Mouse (Mus musculus): Measurements from ENCODE around the gene Cacng5. TPM values are rescaled to one million over a fixed set of nuclear protein-coding genes. Genes with fewer than 3 reads are reported as not detected.

The Cacng5 gene
- total and polyA plus RNA-seq, 3 experiments: 0.06 TPM; not detected in 2

DNA sequence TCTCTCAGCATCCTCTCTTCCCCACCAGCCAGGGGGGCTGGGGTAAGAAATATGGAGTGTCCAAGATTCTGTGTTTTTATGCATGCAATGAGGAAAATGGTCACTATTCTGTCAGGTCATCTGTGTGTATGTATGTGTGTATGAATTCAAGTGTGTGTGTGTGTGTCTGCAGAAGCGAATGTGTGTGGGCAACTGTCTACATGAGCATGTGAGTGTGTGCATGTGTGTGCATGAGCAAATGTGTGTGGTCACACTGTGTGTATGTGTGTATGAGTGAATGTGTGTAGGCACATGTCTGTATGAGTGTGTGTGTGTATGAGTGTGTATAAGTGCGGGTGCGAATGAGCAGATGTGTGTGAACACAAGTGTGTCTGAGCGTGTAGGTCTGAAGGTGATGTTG is 55.0 kb downstream of the Cacng5 start:
- Histone ChIP-seq H3K36me3 (ENCODE audit: control insufficient read depth, insufficient read depth, low read length) (no peaks in the 10 kb centered on the region), H3K9ac (ENCODE audit: low read depth, low read length) (no peak overlapping the region), H3K79me2 (replicated peaks; ENCODE audit: control insufficient read depth, insufficient read depth, low read length) (no peaks in the 10 kb centered on the region), H3K27me3 (ENCODE audit: control insufficient read depth, insufficient read depth, low read length) (no peaks in the 10 kb centered on the region; the same call in 1 of the 2 replicates), H3K4me1 (ENCODE audit: control insufficient read depth, insufficient read depth, low read length) (no peaks in the 10 kb centered on the region), H3K27ac (no peak overlapping the region), H3K4me3 (no peak overlapping the region)
- TF ChIP-seq CTCF (IDR thresholded peaks at IDR 0.05) (no peak), POLR2A (IDR thresholded peaks at IDR 0.05; ENCODE audit: insufficient read depth, low read depth, low read length) (no peak), EP300 (IDR thresholded peaks at IDR 0.05; ENCODE audit: insufficient read depth, low read depth, low read length) (no peak)
- WGBS: 96% methylated on average over 4 of the region's 4 CpGs
- intact Hi-C loops (cut with DNase I): loop anchor here (10.0 kb wide), 1 partner anchor 515 kb away; no protein-coding TSS in a partner anchor
- DNase-seq: no peak

DNA sequence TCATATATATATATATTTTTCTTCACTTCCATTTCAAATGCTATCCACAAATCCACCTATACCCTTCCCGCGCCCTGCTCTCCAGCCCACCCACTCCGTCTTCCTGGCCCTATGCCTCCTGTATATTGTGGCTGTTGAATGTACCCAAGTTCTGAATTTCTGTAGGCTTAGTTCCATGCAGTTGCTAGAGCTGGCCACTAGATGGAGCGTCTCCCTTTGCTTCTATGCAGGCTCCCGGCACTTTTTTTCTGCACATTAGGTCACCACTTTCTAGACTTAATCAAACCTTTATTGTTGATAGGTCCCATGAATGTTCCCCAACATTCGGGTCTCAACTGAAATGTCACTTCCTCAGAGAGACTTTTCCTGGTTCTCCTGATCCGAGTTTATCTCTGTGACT is 55.6 kb downstream of the Cacng5 start:
- intact Hi-C loops (cut with DNase I): no loop called here
- H3K4me1 ChIP-seq (ENCODE audit: control insufficient read depth, insufficient read depth, low read length): no peaks in the 10 kb centered on the region
- H3K9ac ChIP-seq (ENCODE audit: low read depth, low read length): no peak overlapping the region
- 9% methylated on average over 7 of the region's 7 CpGs for WGBS
- H3K4me3 ChIP-seq: no peak overlapping the region
- peak; percentile 90 for TF ChIP-seq CTCF (IDR thresholded peaks at IDR 0.05)
- no peak for TF ChIP-seq EP300 (IDR thresholded peaks at IDR 0.05; ENCODE audit: insufficient read depth, low read depth, low read length)
- H3K79me2 ChIP-seq (replicated peaks; ENCODE audit: control insufficient read depth, insufficient read depth, low read length): no peaks in the 10 kb centered on the region
- no peaks in the 10 kb centered on the region; the same call in 1 of the 2 replicates for H3K27me3 ChIP-seq (ENCODE audit: control insufficient read depth, insufficient read depth, low read length)
- H3K36me3 ChIP-seq (ENCODE audit: control insufficient read depth, insufficient read depth, low read length): no peaks in the 10 kb centered on the region
- H3K27ac ChIP-seq: no peak overlapping the region
- peak; percentile 20 to 37 for DNase-seq

- WGBS: 16% methylated on average over 1 of the region's 1 CpGs
- DNase-seq: peak; percentile 11 to 35
- intact Hi-C loops (cut with DNase I): loop anchor here (1.0 to 2.0 kb wide), 2 partner anchors 224 to 340 kb away; no protein-coding TSS in a partner anchor
These were observed 61.8 kb downstream of the Cacng5 start for GRCm38 (mm10) chr11:107853088-107853487.

DNA sequence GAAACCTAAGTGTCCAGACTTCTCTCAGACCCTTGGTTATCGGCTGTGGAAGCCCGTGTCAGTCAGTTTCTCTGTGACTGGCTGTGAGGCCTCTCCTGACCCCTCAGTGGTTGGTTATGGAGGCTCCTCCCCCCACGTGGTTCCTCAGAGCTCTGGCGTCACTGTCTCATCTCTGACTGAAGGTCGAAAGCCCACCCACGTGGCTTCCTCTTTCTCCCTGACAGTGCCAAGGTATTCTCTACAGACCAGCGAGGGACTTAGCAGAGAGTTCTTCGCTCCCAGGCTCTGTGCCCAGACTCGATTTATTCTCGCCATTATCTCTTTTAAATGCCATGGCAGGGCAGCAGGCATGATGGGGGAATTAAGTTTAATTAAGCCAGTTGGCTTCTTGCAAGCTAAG is 65.2 kb downstream of the Cacng5 start:
- no peaks in the 10 kb centered on the region for H3K4me1 ChIP-seq (ENCODE audit: control insufficient read depth, insufficient read depth, low read length)
- no peaks in the 10 kb centered on the region for H3K27me3 ChIP-seq (ENCODE audit: control insufficient read depth, insufficient read depth, low read length)
- H3K4me3 ChIP-seq: no peak overlapping the region
- H3K27ac ChIP-seq: no peak overlapping the region
- intact Hi-C loops (cut with DNase I): no loop called here
- TF ChIP-seq EP300 (IDR thresholded peaks at IDR 0.05; ENCODE audit: insufficient read depth, low read depth, low read length) (no peak), CTCF (IDR thresholded peaks at IDR 0.05) (no peak), POLR2A (IDR thresholded peaks at IDR 0.05; ENCODE audit: insufficient read depth, low read depth, low read length) (no peak)
- H3K36me3 ChIP-seq (ENCODE audit: control insufficient read depth, insufficient read depth, low read length): no peaks in the 10 kb centered on the region
- H3K79me2 ChIP-seq (replicated peaks; ENCODE audit: control insufficient read depth, insufficient read depth, low read length): no peaks in the 10 kb centered on the region
- H3K9ac ChIP-seq (ENCODE audit: low read depth, low read length): no peak overlapping the region
- WGBS: 39% methylated on average over 10 of the region's 10 CpGs
- peak in 1 of 2 experiments; percentile 3 for DNase-seq

More at GRCm38 (mm10) chr11:107853088-107853487, 61.8 kb downstream of the Cacng5 start:
- TF ChIP-seq CTCF (IDR thresholded peaks at IDR 0.05) (peak; percentile 77), EP300 (IDR thresholded peaks at IDR 0.05; ENCODE audit: insufficient read depth, low read depth, low read length) (no peak)
- H3K36me3 ChIP-seq (ENCODE audit: control insufficient read depth, insufficient read depth, low read length): no peaks in the 10 kb centered on the region
- H3K4me1 ChIP-seq (ENCODE audit: control insufficient read depth, insufficient read depth, low read length): no peaks in the 10 kb centered on the region
- no peak overlapping the region for H3K27ac ChIP-seq
- no peaks in the 10 kb centered on the region for H3K27me3 ChIP-seq (ENCODE audit: control insufficient read depth, insufficient read depth, low read length)
- H3K9ac ChIP-seq (ENCODE audit: low read depth, low read length): no peak overlapping the region
- H3K79me2 ChIP-seq (replicated peaks; ENCODE audit: control insufficient read depth, insufficient read depth, low read length): no peaks in the 10 kb centered on the region
- H3K4me3 ChIP-seq: no peak overlapping the region

GRCm38 (mm10) chr11:107844175-107844574 is 70.7 kb downstream of the Cacng5 start:
- H3K27me3 ChIP-seq (ENCODE audit: control insufficient read depth, insufficient read depth, low read length): no peaks in the 10 kb centered on the region
- TF ChIP-seq POLR2A (IDR thresholded peaks at IDR 0.05; ENCODE audit: insufficient read depth, low read depth, low read length) (no peak), CTCF (IDR thresholded peaks at IDR 0.05) (no peak), EP300 (IDR thresholded peaks at IDR 0.05; ENCODE audit: insufficient read depth, low read depth, low read length) (no peak)
- intact Hi-C loops (cut with DNase I): no loop called here
- no peaks in the 10 kb centered on the region for H3K79me2 ChIP-seq (replicated peaks; ENCODE audit: control insufficient read depth, insufficient read depth, low read length)
- no peak overlapping the region for H3K9ac ChIP-seq (ENCODE audit: low read depth, low read length)
- 83% methylated on average over 1 of the region's 1 CpGs for WGBS
- no peak overlapping the region for H3K4me3 ChIP-seq
- H3K27ac ChIP-seq: no peak overlapping the region
- H3K4me1 ChIP-seq (ENCODE audit: control insufficient read depth, insufficient read depth, low read length): no peaks in the 10 kb centered on the region
- no peaks in the 10 kb centered on the region for H3K36me3 ChIP-seq (ENCODE audit: control insufficient read depth, insufficient read depth, low read length)
- DNase-seq: no peak

DNA sequence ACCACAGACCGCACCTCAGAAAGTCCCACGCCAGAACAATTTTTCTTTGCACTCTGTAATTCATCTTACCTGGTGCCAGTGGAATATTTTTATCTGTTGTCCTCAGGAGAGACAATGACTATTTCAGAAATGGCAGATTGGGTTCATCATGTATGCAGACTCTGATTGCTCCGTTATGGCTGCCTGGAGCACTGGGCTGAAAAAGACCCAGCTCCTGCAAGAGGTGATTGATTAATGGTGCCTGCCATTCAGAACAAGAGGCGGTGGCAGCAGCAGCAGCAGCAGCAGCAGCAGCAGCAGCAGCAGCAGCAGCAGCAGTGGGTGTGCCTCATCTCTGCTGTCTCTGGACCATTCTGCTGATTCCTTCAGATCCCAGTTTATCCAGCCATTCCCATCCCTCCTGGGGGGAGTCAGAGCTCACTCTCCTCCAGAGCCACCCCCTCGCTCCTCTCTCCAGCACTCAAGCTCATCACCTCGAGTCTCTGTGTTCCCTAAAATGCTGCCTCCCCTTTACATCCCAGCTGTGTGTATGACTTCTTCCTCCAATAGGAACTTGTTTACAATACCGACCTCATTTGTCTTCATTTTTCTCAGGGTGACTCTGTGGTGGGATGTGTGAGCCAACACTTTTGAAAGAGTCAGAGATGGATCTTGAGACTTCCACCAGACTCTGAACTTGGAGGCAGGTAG is 81.4 kb downstream of the Cacng5 start:
- Histone ChIP-seq H3K36me3 (ENCODE audit: control insufficient read depth, insufficient read depth, low read length) (no peaks in the 10 kb centered on the region), H3K27me3 (ENCODE audit: control insufficient read depth, insufficient read depth, low read length) (no peaks in the 10 kb centered on the region), H3K4me3 (no peak overlapping the region), H3K79me2 (replicated peaks; ENCODE audit: control insufficient read depth, insufficient read depth, low read length) (no peaks in the 10 kb centered on the region), H3K4me1 (ENCODE audit: control insufficient read depth, insufficient read depth, low read length) (no peaks in the 10 kb centered on the region), H3K27ac (no peak overlapping the region), H3K9ac (ENCODE audit: low read depth, low read length) (no peak overlapping the region)
- no peak for DNase-seq
- intact Hi-C loops (cut with DNase I): no loop called here
- TF ChIP-seq EP300 (IDR thresholded peaks at IDR 0.05; ENCODE audit: insufficient read depth, low read depth, low read length) (no peak), POLR2A (IDR thresholded peaks at IDR 0.05; ENCODE audit: insufficient read depth, low read depth, low read length) (no peak), CTCF (IDR thresholded peaks at IDR 0.05) (no peak)
- WGBS: 64% methylated on average over 7 of the region's 7 CpGs

Other genes starting within 250 kb of the Cacng5 start
- gene Cacng1, start 198.5 kb downstream of the Cacng5 start, total RNA-seq (2021): not detected
- 0.08 and 0.18 TPM in 2 replicates for gene Cacng1, start 198.5 kb downstream of the Cacng5 start, polyA plus RNA-seq (2012; rRNA removed)
- not detected for gene Cacng4, start 120.5 kb downstream of the Cacng5 start, total RNA-seq (2021)
- 0.18 TPM in 1 of 2 replicates, not detected in the other for gene Cacng4, start 120.5 kb downstream of the Cacng5 start, polyA plus RNA-seq (2012; rRNA removed)

Data from heart, adult 2 months (tissue).